Mouse (Mus musculus) stomach, postnatal 0 days (tissue): ENCODE measurements around the gene Tmem259.

Source experiments
- CTCF ChIP-seq: IDR thresholded peaks from 2 replicates; pipeline ENCODE4 v1.5.1; 2016; ENCODE audit warnings: antibody characterized with exemption, low read depth, mild to moderate bottlenecking, moderate library complexity
- EP300 ChIP-seq: optimal IDR thresholded peaks from 2 replicates; pipeline ENCODE3; 2016; ENCODE audit warnings: antibody characterized with exemption

DNA sequence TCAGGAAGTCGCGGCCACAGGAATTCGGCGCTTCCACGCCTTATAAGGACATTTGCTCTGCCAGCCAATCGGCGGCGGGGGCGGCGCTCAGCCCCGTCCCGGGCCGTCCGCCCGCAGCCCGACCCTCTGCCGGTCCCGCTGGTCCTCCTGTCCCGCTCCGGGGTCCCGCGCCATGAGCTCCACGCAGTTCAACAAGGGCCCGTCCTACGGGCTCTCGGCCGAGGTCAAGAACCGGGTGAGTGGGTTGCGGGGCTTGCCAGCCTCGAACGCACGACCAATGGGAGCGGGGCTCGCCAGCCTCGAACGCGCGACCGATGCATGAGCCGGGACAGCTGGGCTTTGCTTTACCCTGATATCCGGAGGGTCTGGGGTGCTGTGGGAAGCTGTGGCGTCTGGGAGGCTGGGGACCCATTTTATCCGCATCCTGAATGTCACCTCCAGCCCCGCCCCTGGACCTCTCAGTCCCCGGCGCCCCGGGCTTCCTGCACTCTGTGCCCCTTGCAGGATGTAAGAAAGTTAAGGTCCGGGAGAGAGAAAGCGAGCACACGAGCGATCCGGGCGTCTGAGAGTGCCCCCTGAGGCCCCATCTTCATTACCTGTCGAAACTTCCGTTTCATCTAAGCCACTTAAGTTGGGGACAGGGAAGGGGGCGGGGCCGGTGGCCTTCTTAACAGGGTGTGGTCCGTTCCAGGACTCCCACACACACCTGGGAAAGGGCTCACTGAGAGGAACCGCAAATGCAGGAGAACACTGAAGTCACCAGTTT, 4.6 kb upstream of the Tmem259 start, which contains the start of gene Cnn2:
- no peak for TF ChIP-seq CTCF
- no peak for TF ChIP-seq EP300
